27 mouse cellular contexts compared by ENCODE assay signal in the genomic region with DNA sequence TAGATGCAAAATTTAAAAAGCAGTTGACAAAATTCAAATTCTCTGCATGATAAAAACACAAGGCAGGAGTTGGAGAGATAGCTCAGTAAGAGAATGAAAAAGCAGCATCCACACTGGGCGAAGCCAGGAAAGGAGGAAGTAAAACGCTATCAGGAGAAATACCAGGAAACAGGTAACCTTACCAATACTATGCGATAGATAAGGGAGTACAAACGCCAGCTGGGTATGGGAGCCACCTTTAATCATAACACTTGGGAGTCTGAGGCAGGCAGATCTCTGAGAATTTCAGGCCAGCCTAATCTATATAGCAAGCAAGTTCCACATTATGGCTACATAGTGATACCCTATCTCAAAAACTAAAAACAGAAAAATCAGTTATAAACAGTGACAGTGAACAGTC.
DNase-seq lines count a peak whose midpoint lies in the region; ATAC-seq lines count a peak whose summit lies in the region.
"Had no signal": no experiment of that assay in that cellular context is flagged by ENCODE, and none has a peak within 500 bp of the region (broad histone marks: within the 10 kb centered on the region; RNA-seq: fewer than 3 reads in every experiment).

No protein-coding gene starts in this region.

- no peak overlapping the region for H3K27ac ChIP-seq in liver, embryonic 11.5 days (ENCODE audit: low read depth, low read length)
- no peak overlapping the region for H3K27ac ChIP-seq in liver, embryonic 13.5 days
- H3K27ac ChIP-seq in midbrain, embryonic 13.5 days = no peak overlapping the region
- H3K27ac ChIP-seq: embryonic facial prominence, embryonic 10.5 days; embryonic facial prominence, embryonic 13.5 days; forebrain, embryonic 12.5 days; forebrain, embryonic 15.5 days; heart, embryonic 15.5 days; hindbrain, embryonic 10.5 days; hindbrain, embryonic 13.5 days had no signal

- no peaks in the 10 kb centered on the region for H3K4me1 ChIP-seq in liver, embryonic 11.5 days (replicated peaks; ENCODE audit: control insufficient read depth, insufficient read depth, low read length)
- no peaks in the 10 kb centered on the region; the same call in 1 of the 2 replicates for H3K4me1 ChIP-seq in liver, embryonic 13.5 days (replicated peaks)
- peaks cover 10% of the 10 kb centered on the region; the same call in 1 of the 2 replicates for H3K4me1 ChIP-seq in midbrain, embryonic 13.5 days (replicated peaks)
- H3K4me1 ChIP-seq: embryonic facial prominence, embryonic 10.5 days; heart, embryonic 12.5 days; heart, embryonic 15.5 days had no signal

- DNase-seq in liver, embryonic 11.5 days (ENCODE audit: low spot score) = no peak
- no peak for DNase-seq in liver
- peak; percentile 67 for DNase-seq in MEL-GATA-1-ER (ENCODE audit: extremely low read depth, low read depth)
- DNase-seq in liver, embryonic 13.5 days = no peak
- DNase-seq in right cerebral cortex, adult 2 months (ENCODE audit: low spot score in 2 of 2) = no peak
- no peak for DNase-seq in spleen, postnatal 36 days (ENCODE audit: low spot score in 2 of 2)
- DNase-seq: adrenal gland, adult 8-10 months; adrenal gland, postnatal 25 days; cerebellum, adult 18-20 months; cerebellum, adult 9-10 months; cerebellum, postnatal 14 days; gastrocnemius, postnatal 25 days; heart, adult 18-20 months; heart, postnatal 10 days; heart, postnatal 36 days had no signal

- peak; percentile 62 for ATAC-seq in liver, embryonic 11.5 days (replicated peaks; ENCODE audit: low FRiP score)
- ATAC-seq in liver, embryonic 13.5 days (ENCODE audit: low read depth) = peak; percentile 59; the same call in 1 of the 2 replicates
- no peak for ATAC-seq in midbrain, embryonic 13.5 days
- ATAC-seq: activated CD4-positive, CD25-positive, alpha-beta regulatory T cell, adult 4 months; forebrain, embryonic 15.5 days; hindbrain, embryonic 16.5 days had no signal

- H3K36me3 ChIP-seq in liver, embryonic 11.5 days (ENCODE audit: control insufficient read depth, insufficient read depth, low read length) = no peaks in the 10 kb centered on the region
- H3K36me3 ChIP-seq in liver, embryonic 13.5 days = 0 out of 2 replicates have a peak, but pooled peaks cover 1% of the 10 kb centered on the region
- H3K36me3 ChIP-seq in midbrain, embryonic 13.5 days = no peaks in the 10 kb centered on the region
- H3K36me3 ChIP-seq: embryonic facial prominence, embryonic 13.5 days; forebrain, embryonic 12.5 days; heart, embryonic 15.5 days had no signal

- no peaks in the 10 kb centered on the region for H3K27me3 ChIP-seq in liver, embryonic 11.5 days (replicated peaks; ENCODE audit: control insufficient read depth, insufficient read depth, low read length)
- no peaks in the 10 kb centered on the region for H3K27me3 ChIP-seq in liver, embryonic 13.5 days
- H3K27me3 ChIP-seq in midbrain, embryonic 13.5 days = no peaks in the 10 kb centered on the region
- H3K27me3 ChIP-seq: embryonic facial prominence, embryonic 13.5 days; forebrain, embryonic 12.5 days; forebrain, embryonic 15.5 days; heart, embryonic 12.5 days; heart, embryonic 15.5 days; hindbrain, embryonic 13.5 days had no signal

- 63% methylated on average over 4 of the region's 4 CpGs for WGBS in liver, embryonic 11.5 days
- WGBS in liver, embryonic 13.5 days (ENCODE audit: insufficient replicate concordance) = 15% methylated on average over 4 of the region's 4 CpGs
- WGBS in midbrain, embryonic 13.5 days = 94% methylated on average over 4 of the region's 4 CpGs

- no peak overlapping the region for H3K9ac ChIP-seq in liver, embryonic 11.5 days (ENCODE audit: low read depth, low read length)
- no peak overlapping the region for H3K9ac ChIP-seq in liver, embryonic 13.5 days
- H3K9ac ChIP-seq in midbrain, embryonic 13.5 days (replicated peaks) = no peak overlapping the region
- H3K9ac ChIP-seq: embryonic facial prominence, embryonic 13.5 days; forebrain, embryonic 12.5 days; forebrain, embryonic 15.5 days; heart, embryonic 12.5 days; heart, embryonic 15.5 days; hindbrain, embryonic 13.5 days had no signal

- no peaks in the 10 kb centered on the region for H3K9me3 ChIP-seq in liver, embryonic 11.5 days (ENCODE audit: control insufficient read depth, low read length)
- no peaks in the 10 kb centered on the region for H3K9me3 ChIP-seq in liver, embryonic 13.5 days (replicated peaks)
- no peaks in the 10 kb centered on the region for H3K9me3 ChIP-seq in midbrain, embryonic 13.5 days
- H3K9me3 ChIP-seq: embryonic facial prominence, embryonic 10.5 days; embryonic facial prominence, embryonic 13.5 days; forebrain, embryonic 12.5 days; forebrain, embryonic 15.5 days; heart, embryonic 12.5 days; heart, embryonic 15.5 days; hindbrain, embryonic 10.5 days; hindbrain, embryonic 13.5 days had no signal

- no peak overlapping the region for H3K4me3 ChIP-seq in liver, embryonic 11.5 days (ENCODE audit: low read depth, low read length)
- no peak overlapping the region for H3K4me3 ChIP-seq in liver, embryonic 13.5 days (replicated peaks)
- no peak overlapping the region for H3K4me3 ChIP-seq in midbrain, embryonic 13.5 days (replicated peaks)
- H3K4me3 ChIP-seq: embryonic facial prominence, embryonic 10.5 days; embryonic facial prominence, embryonic 13.5 days; erythroblast, embryonic 14.5 days; forebrain, embryonic 12.5 days; forebrain, embryonic 15.5 days; heart, embryonic 12.5 days; heart, embryonic 15.5 days; hindbrain, embryonic 10.5 days; hindbrain, embryonic 13.5 days had no signal

- no peak overlapping the region for H3K4me2 ChIP-seq in liver, embryonic 11.5 days
- no peak overlapping the region for H3K4me2 ChIP-seq in liver, embryonic 13.5 days
- H3K4me2 ChIP-seq in midbrain, embryonic 13.5 days (replicated peaks) = no peak overlapping the region
- H3K4me2 ChIP-seq: embryonic facial prominence, embryonic 13.5 days; forebrain, embryonic 12.5 days; forebrain, embryonic 15.5 days; heart, embryonic 12.5 days; heart, embryonic 15.5 days; hindbrain, embryonic 13.5 days had no signal
